Mouse (Mus musculus): ENCODE data around the gene B4galt3.

DNA sequence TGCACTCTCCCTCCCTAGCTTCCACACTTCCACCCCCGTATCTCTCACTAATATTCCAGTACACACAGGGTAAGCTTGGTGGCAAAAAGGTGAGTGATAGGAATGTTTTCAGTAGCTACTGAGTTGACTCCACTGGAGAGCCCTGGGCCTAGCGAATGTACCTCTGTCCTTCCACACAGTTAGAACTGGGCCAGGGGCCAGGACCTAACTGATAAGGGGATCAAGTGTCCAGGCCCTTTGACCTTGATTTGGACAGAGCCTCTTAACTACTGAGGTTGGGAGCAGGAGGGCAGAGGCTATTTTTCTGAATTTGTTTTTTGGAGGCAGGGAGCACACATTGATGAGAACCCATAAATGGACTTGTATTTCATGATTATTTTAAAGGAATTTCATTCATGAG is 46.3 kb upstream of the B4galt3 start:
- TF ChIP-seq EP300 (IDR thresholded peaks at IDR 0.05), result no peak
- no peak for TF ChIP-seq CTCF (IDR thresholded peaks at IDR 0.05)
